Mouse (Mus musculus): ENCODE results near the gene Tmem179. TPM values are rescaled to one million over a fixed set of nuclear protein-coding genes. Genes with fewer than 3 reads are reported as not detected.

Gene Tmem179
- polyA plus RNA-seq (2015; fragmentation: Nextera tagmentation; extraction: Ambion mirVana), result 0.10 and 0.45 TPM in 2 replicates

- no peak within 1 kb of the TSS for H3K27ac ChIP-seq
- ATAC-seq (ENCODE audit: insufficient number of reproducible peaks, low FRiP score, low TSS enrichment, low read depth), result no peak
- H3K4me3 ChIP-seq, result no peak within 1 kb of the TSS
- peaks cover 5% of the 10 kb centered on the region for H3K4me1 ChIP-seq
- no peaks in the 10 kb centered on the region for H3K36me3 ChIP-seq
- 0 out of 2 replicates have a peak, but pooled peaks cover 11% of the 10 kb centered on the region for H3K27me3 ChIP-seq
- WGBS, result 18% methylated on average over 14 of the region's 14 CpGs
- H3K4me2 ChIP-seq, result no peak within 1 kb of the TSS
- no peak within 1 kb of the TSS for H3K9ac ChIP-seq
- H3K9me3 ChIP-seq, result no peaks in the 10 kb centered on the region
Observed at GRCm38 (mm10) chr12:112516697-112517337, at the start of gene Tmem179. Gene Tmem179, minus strand, starts transcription at chr12:112516747.

GRCm38 (mm10) chr12:112563011-112563410 lies 46.5 kb upstream of the Tmem179 start:
- ATAC-seq (ENCODE audit: insufficient number of reproducible peaks, low FRiP score, low TSS enrichment, low read depth), result no peak
- WGBS, result 83% methylated on average over 6 of the region's 6 CpGs
- H3K4me2 ChIP-seq, result no peak overlapping the region

GRCm38 (mm10) chr12:112562462-112562861 lies 45.9 kb upstream of the Tmem179 start:
- ATAC-seq (ENCODE audit: insufficient number of reproducible peaks, low FRiP score, low TSS enrichment, low read depth), result no peak
- Histone ChIP-seq H3K9ac (no peak overlapping the region), H3K9me3 (no peaks in the 10 kb centered on the region), H3K27ac (no peak overlapping the region), H3K4me1 (0 out of 2 replicates have a peak, but pooled peaks cover 2% of the 10 kb centered on the region), H3K4me3 (no peak overlapping the region), H3K27me3 (no peaks in the 10 kb centered on the region), H3K4me2 (no peak overlapping the region), H3K36me3 (no peaks in the 10 kb centered on the region)
- 70% methylated on average over 5 of the region's 5 CpGs for whole genome bisulfite sequencing

More at GRCm38 (mm10) chr12:112563011-112563410, 46.5 kb upstream of the Tmem179 start:
- H3K4me3 ChIP-seq, result no peak overlapping the region
- no peak overlapping the region for H3K27ac ChIP-seq
- H3K36me3 ChIP-seq, result no peaks in the 10 kb centered on the region
- H3K9me3 ChIP-seq, result no peaks in the 10 kb centered on the region
- H3K27me3 ChIP-seq, result no peaks in the 10 kb centered on the region
- H3K4me1 ChIP-seq, result 0 out of 2 replicates have a peak, but pooled peaks cover 2% of the 10 kb centered on the region
- H3K9ac ChIP-seq, result no peak overlapping the region

- 67% methylated on average over 3 of the region's 3 CpGs for whole genome bisulfite sequencing
- Histone ChIP-seq H3K36me3 (no peaks in the 10 kb centered on the region), H3K9me3 (no peaks in the 10 kb centered on the region), H3K27ac (no peak overlapping the region), H3K4me2 (no peak overlapping the region), H3K4me3 (no peak overlapping the region), H3K9ac (no peak overlapping the region), H3K27me3 (no peaks in the 10 kb centered on the region), H3K4me1 (0 out of 2 replicates have a peak, but pooled peaks cover 2% of the 10 kb centered on the region)
- no peak for ATAC-seq (ENCODE audit: insufficient number of reproducible peaks, low FRiP score, low TSS enrichment, low read depth)
Observed at GRCm38 (mm10) chr12:112561163-112561562, 44.6 kb upstream of the Tmem179 start.

DNA sequence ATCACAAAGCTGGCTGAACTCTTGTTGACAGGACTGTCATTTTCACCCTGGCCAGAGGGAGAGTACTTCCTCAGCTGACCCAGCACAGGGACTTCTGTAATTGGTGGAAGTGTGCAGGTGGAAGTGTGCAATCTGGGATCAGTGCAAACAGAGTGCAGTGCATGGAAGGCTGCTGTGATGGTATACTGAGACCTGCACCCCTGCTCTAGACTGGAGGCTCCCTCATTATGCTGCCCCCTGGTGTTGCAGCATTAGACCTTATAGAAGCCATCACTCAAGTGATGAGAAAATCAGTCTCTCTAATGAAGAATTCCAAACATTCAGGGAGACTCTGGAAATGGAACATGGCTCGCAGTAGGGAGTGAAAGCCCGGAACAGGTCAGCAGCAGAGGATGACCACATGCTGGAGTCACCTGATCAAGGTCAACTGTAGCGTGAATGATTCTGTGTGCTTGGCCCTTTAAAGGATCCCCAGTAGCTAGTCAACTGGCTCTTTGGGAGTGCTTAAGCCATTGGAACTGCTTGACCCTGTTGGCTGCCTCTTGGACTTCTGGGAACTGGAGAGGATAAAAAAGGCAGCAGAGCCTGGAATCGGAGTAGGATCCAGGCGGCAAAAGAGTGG lies 43.7 kb upstream of the Tmem179 start:
- H3K36me3 ChIP-seq, result no peaks in the 10 kb centered on the region

DNA sequence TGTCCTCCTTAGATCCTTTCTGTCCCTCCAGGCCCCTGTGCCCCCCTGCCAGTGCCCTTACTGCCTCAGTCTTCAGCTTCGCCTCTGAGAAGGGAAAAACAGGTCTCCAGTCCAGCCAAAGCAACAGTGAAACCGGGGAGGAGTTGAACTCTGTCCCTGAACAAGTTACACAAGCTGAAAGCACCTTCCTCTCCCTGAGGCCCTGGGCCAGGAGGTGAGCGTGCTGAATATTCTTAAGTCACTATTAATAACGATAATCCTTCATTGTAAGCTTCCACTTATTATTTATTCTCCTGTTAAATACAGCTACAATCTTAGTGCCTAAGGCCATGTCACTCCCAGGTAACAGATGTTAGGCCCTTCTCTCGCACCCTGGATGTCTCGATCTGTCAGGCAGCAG lies 43.1 kb upstream of the Tmem179 start:
- 52% methylated on average over 6 of the region's 6 CpGs for WGBS
- Histone ChIP-seq H3K9me3 (no peaks in the 10 kb centered on the region), H3K4me1 (0 out of 2 replicates have a peak, but pooled peaks cover 5% of the 10 kb centered on the region), H3K27ac (no peak overlapping the region), H3K27me3 (no peaks in the 10 kb centered on the region), H3K4me2 (no peak overlapping the region), H3K9ac (no peak overlapping the region), H3K36me3 (no peaks in the 10 kb centered on the region), H3K4me3 (no peak overlapping the region)
- no peak for ATAC-seq (ENCODE audit: insufficient number of reproducible peaks, low FRiP score, low TSS enrichment, low read depth)

More for the DNA sequence above, 43.7 kb upstream of the Tmem179 start:
- 0 out of 2 replicates have a peak, but pooled peaks cover 2% of the 10 kb centered on the region for H3K4me1 ChIP-seq
- no peaks in the 10 kb centered on the region for H3K27me3 ChIP-seq
- no peak overlapping the region for H3K9ac ChIP-seq
- H3K4me2 ChIP-seq, result no peak overlapping the region
- H3K27ac ChIP-seq, result no peak overlapping the region
- no peak overlapping the region for H3K4me3 ChIP-seq
- WGBS, result 49% methylated on average over 3 of the region's 5 CpGs
- H3K9me3 ChIP-seq, result no peaks in the 10 kb centered on the region
- ATAC-seq (ENCODE audit: insufficient number of reproducible peaks, low FRiP score, low TSS enrichment, low read depth), result no peak

GRCm38 (mm10) chr12:112559231-112559630 lies 42.7 kb upstream of the Tmem179 start:
- no peak for ATAC-seq (ENCODE audit: insufficient number of reproducible peaks, low FRiP score, low TSS enrichment, low read depth)
- H3K4me1 ChIP-seq, result 0 out of 2 replicates have a peak, but pooled peaks cover 5% of the 10 kb centered on the region
- H3K36me3 ChIP-seq, result no peaks in the 10 kb centered on the region
- no peaks in the 10 kb centered on the region for H3K27me3 ChIP-seq
- H3K9ac ChIP-seq, result no peak overlapping the region
- no peak overlapping the region for H3K4me3 ChIP-seq
- H3K27ac ChIP-seq, result no peak overlapping the region
- H3K9me3 ChIP-seq, result no peaks in the 10 kb centered on the region
- H3K4me2 ChIP-seq, result no peak overlapping the region
- 42% methylated on average over 3 of the region's 3 CpGs for whole genome bisulfite sequencing

DNA sequence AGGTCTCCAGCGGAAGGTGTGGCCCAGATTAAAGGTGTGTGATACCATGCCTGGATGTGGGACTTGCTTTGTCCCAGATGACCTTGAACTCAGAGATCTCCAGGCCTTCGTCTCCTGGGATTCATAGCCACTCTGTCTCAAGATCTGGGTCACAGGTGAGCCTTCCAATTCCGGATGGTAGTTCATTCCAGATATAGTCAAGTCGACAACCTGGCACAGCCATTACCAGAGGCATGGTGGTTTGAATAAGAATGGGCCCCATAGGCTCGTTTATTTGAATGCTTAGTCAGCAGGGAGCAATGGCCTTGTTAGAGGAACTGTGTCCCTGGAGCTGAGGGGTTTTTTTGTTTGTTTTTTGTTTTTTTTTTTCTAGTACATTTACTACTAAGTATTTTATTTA lies 40.7 kb upstream of the Tmem179 start:
- Histone ChIP-seq H3K27ac (no peak overlapping the region), H3K9ac (no peak overlapping the region), H3K4me1 (peaks cover 7% of the 10 kb centered on the region; the same call in 1 of the 2 replicates), H3K27me3 (no peaks in the 10 kb centered on the region), H3K36me3 (no peaks in the 10 kb centered on the region), H3K9me3 (no peaks in the 10 kb centered on the region), H3K4me3 (no peak overlapping the region), H3K4me2 (no peak overlapping the region)
- 78% methylated on average over 5 of the region's 5 CpGs for WGBS
- no peak for ATAC-seq (ENCODE audit: insufficient number of reproducible peaks, low FRiP score, low TSS enrichment, low read depth)

DNA sequence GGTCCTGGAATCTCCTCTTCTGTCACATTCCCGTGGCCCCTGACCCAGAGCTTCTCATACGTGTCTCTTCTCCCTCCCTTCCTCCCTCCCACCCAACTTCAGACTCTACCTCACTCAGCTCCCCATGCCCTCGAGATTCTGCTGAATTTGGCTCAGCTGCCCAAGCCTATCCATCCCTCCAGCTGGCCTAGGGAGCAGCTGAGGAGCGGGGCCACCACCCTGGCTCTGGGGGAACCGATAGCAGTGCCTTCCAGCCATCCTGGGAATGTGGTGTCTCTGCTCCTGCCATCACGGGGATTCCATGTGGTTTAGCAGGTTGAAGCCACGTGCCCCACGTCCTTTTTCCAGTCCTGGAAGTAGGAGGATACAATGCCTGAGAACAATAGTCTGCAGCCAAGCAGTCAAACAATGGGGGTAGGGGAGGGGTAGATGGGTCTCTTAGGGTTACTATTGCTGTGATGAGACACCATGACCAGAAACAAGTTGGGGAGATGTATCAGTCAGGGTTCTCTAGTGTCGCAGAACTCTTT lies 40.0 kb upstream of the Tmem179 start:
- no peak overlapping the region for H3K9ac ChIP-seq
- no peaks in the 10 kb centered on the region for H3K36me3 ChIP-seq
- peaks cover 9% of the 10 kb centered on the region; the same call in 1 of the 2 replicates for H3K4me1 ChIP-seq
- no peaks in the 10 kb centered on the region for H3K27me3 ChIP-seq
- H3K27ac ChIP-seq, result no peak overlapping the region
- 70% methylated on average over 9 of the region's 9 CpGs for WGBS
- no peak overlapping the region for H3K4me2 ChIP-seq
- H3K4me3 ChIP-seq, result no peak overlapping the region
- ATAC-seq (ENCODE audit: insufficient number of reproducible peaks, low FRiP score, low TSS enrichment, low read depth), result no peak
- H3K9me3 ChIP-seq, result no peaks in the 10 kb centered on the region

- no peaks in the 10 kb centered on the region for H3K36me3 ChIP-seq
- H3K27me3 ChIP-seq, result no peaks in the 10 kb centered on the region
- H3K27ac ChIP-seq, result no peak overlapping the region
- no peak for ATAC-seq (ENCODE audit: insufficient number of reproducible peaks, low FRiP score, low TSS enrichment, low read depth)
- no peak overlapping the region for H3K4me2 ChIP-seq
- no peaks in the 10 kb centered on the region for H3K9me3 ChIP-seq
- 21% methylated on average over 12 of the region's 12 CpGs for WGBS
- no peak overlapping the region for H3K4me3 ChIP-seq
- peaks cover 7% of the 10 kb centered on the region; the same call in 1 of the 2 replicates for H3K4me1 ChIP-seq
- no peak overlapping the region for H3K9ac ChIP-seq
Observed at GRCm38 (mm10) chr12:112554900-112555299, 38.4 kb upstream of the Tmem179 start.

- Histone ChIP-seq H3K9ac (no peak overlapping the region), H3K27ac (no peak overlapping the region), H3K4me1 (peaks cover 7% of the 10 kb centered on the region; the same call in 1 of the 2 replicates), H3K36me3 (no peaks in the 10 kb centered on the region), H3K4me3 (no peak overlapping the region), H3K4me2 (no peak overlapping the region), H3K9me3 (no peaks in the 10 kb centered on the region), H3K27me3 (no peaks in the 10 kb centered on the region)
- 56% methylated on average over 5 of the region's 5 CpGs for WGBS
- no peak for ATAC-seq (ENCODE audit: insufficient number of reproducible peaks, low FRiP score, low TSS enrichment, low read depth)
Observed at GRCm38 (mm10) chr12:112552520-112552919, 36.0 kb upstream of the Tmem179 start.

DNA sequence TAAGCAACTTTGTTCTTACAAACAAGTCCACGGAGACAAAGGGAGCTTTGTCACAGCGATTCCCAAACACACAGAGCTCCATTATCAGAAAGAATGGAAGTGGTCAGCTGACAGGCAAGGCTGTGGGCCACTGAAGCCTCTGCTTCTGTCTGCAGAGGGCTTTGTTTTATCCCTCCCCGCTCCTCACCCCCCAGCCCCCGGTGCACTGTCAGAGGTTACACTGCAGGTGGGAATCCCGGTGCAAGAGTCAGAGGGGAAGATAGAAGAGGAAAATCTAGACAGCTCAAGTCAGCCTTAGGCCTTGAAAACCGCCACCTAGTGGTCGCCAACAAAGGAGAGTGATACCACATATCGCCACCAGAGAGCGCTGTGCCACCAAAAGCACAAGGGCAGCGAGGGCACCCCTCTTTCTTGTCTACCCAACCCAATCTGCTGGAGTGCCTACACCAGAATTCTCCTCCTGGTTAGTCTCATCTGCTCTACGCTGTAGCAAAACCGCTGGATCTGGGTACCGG lies 35.4 kb upstream of the Tmem179 start:
- Histone ChIP-seq H3K4me1 (peaks cover 7% of the 10 kb centered on the region; the same call in 1 of the 2 replicates), H3K9me3 (no peaks in the 10 kb centered on the region), H3K36me3 (no peaks in the 10 kb centered on the region), H3K4me2 (no peak overlapping the region), H3K4me3 (no peak overlapping the region), H3K27ac (no peak overlapping the region), H3K9ac (no peak overlapping the region), H3K27me3 (no peaks in the 10 kb centered on the region)
- 14% methylated on average over 13 of the region's 13 CpGs for WGBS
- ATAC-seq (ENCODE audit: insufficient number of reproducible peaks, low FRiP score, low TSS enrichment, low read depth), result no peak

Measured in limb, embryonic 15.5 days (tissue).